Mouse (Mus musculus) cerebellum, adult 2 months (tissue): ENCODE measurements at regions not wholly inside any gene's neighbourhood (a gene's known extent, or its start where the extent isn't known, plus 50 kb on each side); places are given as distances from the start of the nearest gene placed in this dataset.

Experiments
- CTCF ChIP-seq: fragments of 200-500 bp; IDR thresholded peaks from 2 replicates; pipeline ENCODE4 v1.5.1; 2011; ENCODE audit warnings: low read depth, mild to moderate bottlenecking, control low read depth, low read length, moderate library complexity, borderline replicate concordance; ENCODE audit not compliant: insufficient read depth
- POLR2A ChIP-seq: fragments of 200-500 bp; IDR thresholded peaks from 2 replicates; pipeline ENCODE4 v1.6.1; 2011; ENCODE audit warnings: low read length, control low read depth, borderline replicate concordance; ENCODE audit not compliant: insufficient read depth

DNA sequence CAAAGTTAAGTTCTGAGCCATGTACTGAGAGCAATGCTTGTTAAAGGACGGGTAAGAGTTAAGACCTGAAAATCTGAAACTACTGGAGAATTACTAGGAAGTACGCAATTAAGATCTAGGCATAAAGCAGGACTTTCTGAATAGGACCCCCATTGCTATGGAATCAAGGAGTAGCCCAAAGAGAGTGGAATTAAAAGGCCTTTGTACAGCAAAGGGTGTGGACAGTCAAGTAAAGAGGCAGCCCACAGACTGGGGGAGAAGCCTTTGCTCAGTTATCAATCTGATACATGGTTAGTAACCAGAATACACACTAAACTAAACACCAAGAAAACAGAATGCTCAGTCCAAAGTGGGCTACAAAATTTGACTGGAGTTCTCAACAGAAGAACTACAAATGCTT is 104.2 kb upstream of the Serp2 start:
- TF ChIP-seq POLR2A (no peak), CTCF (no peak)
